Mouse (Mus musculus): Measurements from ENCODE around the gene Man1a. TPM values are rescaled to one million over a fixed set of nuclear protein-coding genes. Genes with fewer than 3 reads are reported as not detected.

The Man1a gene
- polyA plus RNA-seq, 1 experiment from 2014 or later, result 4.0 TPM

DNA sequence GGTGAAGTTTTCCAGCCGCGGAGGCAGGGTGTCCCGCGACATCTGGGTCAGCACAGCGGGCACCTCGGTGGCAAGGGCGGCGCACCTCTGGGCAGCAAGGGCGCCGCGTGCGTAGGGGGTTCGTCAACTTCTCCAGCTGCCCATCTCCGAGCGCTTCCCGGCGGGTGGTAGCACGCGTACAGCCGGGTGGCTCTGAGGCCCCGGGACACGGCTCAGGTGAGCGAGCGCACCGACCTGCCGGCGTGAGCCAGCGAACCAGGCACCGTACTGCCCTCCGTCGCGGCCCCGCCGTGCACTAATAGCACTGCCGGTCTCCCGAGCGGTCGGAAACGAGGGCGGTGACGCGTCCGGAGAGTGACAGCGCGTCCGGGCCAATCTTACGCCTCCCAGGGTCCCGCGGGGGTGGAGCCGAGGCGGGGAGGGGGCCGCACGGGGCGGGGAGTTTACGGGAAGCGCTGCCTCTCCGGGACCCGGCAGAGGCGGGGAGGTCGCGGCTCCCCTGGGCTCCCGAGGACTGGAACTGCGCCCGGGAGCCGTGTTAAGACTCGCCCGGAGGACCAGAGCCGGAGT is 883 bp downstream of the Man1a start:
- peaks cover 18% of the 10 kb centered on the region; the same call in 1 of the 2 replicates for H3K4me1 ChIP-seq
- peak; percentile 95 for ATAC-seq (ENCODE audit: insufficient number of reproducible peaks, insufficient read depth, low FRiP score, low TSS enrichment, low read depth)
- peak overlapping the region; percentile 74 for H3K4me3 ChIP-seq
- no peak overlapping the region for H3K27ac ChIP-seq
- H3K36me3 ChIP-seq, result no peaks in the 10 kb centered on the region
- peak overlapping the region; percentile 99 for H3K4me2 ChIP-seq
- peaks cover 15% of the 10 kb centered on the region for H3K27me3 ChIP-seq
- under 1% methylated on average over 68 of the region's 68 CpGs for WGBS
- H3K9ac ChIP-seq, result peak overlapping the region; percentile 80
- no peaks in the 10 kb centered on the region for H3K9me3 ChIP-seq

DNA sequence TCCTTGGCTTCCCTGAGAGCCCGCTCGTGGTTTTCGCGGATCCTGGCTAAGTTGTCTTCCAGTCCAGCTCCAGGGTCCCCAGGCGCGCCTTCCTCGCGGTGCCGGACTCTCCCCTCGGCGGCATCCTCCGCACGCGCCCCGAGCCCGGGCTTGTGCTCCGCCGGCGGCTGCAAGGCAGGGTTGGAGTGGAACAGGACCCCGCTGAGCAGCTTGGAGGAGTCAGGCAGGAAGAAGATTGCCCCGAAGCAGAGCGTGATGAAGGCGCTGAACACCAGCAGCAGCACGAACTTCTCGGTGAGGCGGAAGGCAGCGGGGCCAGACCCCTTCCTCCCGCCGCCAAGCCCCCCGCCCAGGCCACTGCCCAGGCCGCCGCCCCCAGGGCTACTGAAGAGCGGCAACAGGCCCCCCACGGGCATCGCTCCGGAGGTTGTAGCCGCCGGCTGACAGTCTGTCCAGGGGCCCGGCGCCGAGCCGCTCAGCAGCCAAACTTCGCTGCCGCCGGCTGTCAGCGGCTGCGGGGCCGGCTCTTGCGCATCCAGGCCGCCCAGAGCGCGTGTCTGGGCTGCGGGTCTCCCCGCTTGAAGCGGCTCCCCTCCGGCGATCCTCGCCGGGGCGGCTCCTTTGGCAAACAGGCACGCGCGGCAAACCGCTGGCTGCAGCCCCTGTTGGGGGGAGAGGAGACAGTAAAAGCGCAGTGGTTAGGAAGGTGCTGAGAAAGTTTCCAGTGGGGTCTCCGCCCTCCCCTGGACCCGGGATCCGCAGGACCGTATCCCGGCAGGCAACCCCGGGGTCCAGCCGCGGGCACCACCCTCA is 1.6 kb downstream of the Man1a start:
- Histone ChIP-seq H3K4me1 (peaks cover 18% of the 10 kb centered on the region; the same call in 1 of the 2 replicates), H3K9ac (peak overlapping the region; percentile 80), H3K27ac (no peak overlapping the region), H3K36me3 (no peaks in the 10 kb centered on the region), H3K9me3 (no peaks in the 10 kb centered on the region), H3K4me3 (peak overlapping the region; percentile 74), H3K4me2 (peak overlapping the region; percentile 99), H3K27me3 (peaks cover 15% of the 10 kb centered on the region)
- WGBS, result under 1% methylated on average over 71 of the region's 73 CpGs
- ATAC-seq (ENCODE audit: insufficient number of reproducible peaks, insufficient read depth, low FRiP score, low TSS enrichment, low read depth), result peak; percentile 20; the same call in 1 of the 2 replicates

DNA sequence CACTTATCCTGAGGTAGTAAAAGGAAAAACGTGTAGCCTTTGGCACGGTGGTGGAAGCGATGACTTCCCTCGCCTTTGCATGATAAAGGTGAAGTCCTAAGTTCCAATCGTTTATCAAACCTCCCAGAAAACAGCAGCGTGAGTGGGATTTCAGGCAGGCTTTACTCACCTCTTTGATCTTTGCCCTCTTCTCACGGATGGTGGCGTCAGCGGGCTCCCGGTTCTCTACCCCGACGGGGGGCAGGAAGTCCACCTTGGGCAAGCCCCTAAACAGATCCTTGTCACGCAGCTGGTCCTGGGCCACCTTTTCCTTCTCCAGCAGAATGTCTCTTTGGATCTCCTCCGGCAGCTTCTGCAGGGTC is 2.2 kb downstream of the Man1a start:
- H3K27me3 ChIP-seq, result peaks cover 15% of the 10 kb centered on the region
- WGBS, result 1% methylated on average over 14 of the region's 14 CpGs
- peak overlapping the region; percentile 99 for H3K4me2 ChIP-seq
- no peak for ATAC-seq (ENCODE audit: insufficient number of reproducible peaks, insufficient read depth, low FRiP score, low TSS enrichment, low read depth)
- H3K9ac ChIP-seq, result peak overlapping the region; percentile 80
- no peaks in the 10 kb centered on the region for H3K36me3 ChIP-seq
- no peaks in the 10 kb centered on the region for H3K9me3 ChIP-seq
- peak overlapping the region; percentile 74 for H3K4me3 ChIP-seq
- H3K4me1 ChIP-seq, result peaks cover 18% of the 10 kb centered on the region; the same call in 1 of the 2 replicates
- no peak overlapping the region for H3K27ac ChIP-seq

DNA sequence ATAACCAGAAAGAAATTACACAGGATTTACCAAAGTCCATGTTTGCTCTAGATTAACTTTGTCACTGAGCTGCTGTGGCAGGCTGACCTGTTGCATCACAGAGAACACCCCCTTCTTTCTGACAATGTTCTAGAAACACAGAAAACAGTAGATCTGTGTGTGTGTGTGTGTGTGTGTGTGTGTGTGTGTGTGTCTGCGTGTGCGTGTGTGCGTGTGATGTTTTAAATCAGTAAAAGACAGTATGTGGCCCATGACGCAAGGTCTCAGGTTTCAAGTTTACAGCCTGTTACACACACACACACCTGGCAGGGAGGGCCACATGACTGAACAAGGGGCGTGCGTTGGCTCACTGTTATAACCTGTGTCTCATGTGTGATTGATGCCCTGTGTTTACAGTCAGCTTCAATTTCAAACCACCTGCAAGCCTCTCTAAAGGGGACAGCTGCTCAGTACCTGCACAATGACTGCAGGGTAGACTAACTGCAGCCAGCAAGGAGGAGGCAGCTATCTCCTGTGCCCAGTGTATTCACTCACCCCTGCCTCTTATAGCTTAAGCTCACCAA is 2.7 kb downstream of the Man1a start:
- Histone ChIP-seq H3K36me3 (no peaks in the 10 kb centered on the region), H3K27me3 (peaks cover 15% of the 10 kb centered on the region), H3K27ac (no peak overlapping the region), H3K4me1 (peaks cover 18% of the 10 kb centered on the region; the same call in 1 of the 2 replicates), H3K4me2 (peak overlapping the region; percentile 99), H3K9ac (peak overlapping the region; percentile 80; the same call in 1 of the 2 replicates), H3K9me3 (no peaks in the 10 kb centered on the region), H3K4me3 (peak overlapping the region; percentile 74)
- 55% methylated on average over 6 of the region's 6 CpGs for WGBS
- no peak for ATAC-seq (ENCODE audit: insufficient number of reproducible peaks, insufficient read depth, low FRiP score, low TSS enrichment, low read depth)

DNA sequence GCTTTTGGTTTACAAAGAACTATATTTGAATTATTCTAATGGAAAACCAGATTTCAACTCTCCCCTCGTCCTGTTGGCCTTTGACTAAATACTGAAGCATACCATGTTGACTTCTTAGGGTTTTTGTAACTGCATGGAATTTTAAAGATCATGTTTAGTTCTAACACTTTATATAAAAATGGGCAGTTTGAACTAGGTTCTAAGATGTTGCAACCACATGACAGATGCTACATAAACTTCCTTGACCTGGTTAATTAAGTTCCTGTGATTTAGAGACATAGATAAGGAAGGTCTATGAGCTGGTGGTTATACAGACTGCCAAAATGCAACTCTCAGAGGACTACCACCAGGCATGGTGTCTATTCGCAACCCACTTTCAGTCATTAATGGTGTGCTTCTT is 4.1 kb downstream of the Man1a start:
- H3K4me3 ChIP-seq, result no peak overlapping the region
- no peaks in the 10 kb centered on the region for H3K9me3 ChIP-seq
- H3K36me3 ChIP-seq, result no peaks in the 10 kb centered on the region
- H3K4me1 ChIP-seq, result peaks cover 18% of the 10 kb centered on the region; the same call in 1 of the 2 replicates
- ATAC-seq (ENCODE audit: insufficient number of reproducible peaks, insufficient read depth, low FRiP score, low TSS enrichment, low read depth), result no peak
- H3K27me3 ChIP-seq, result peaks cover 15% of the 10 kb centered on the region
- WGBS, result 89% methylated on average over 2 of the region's 2 CpGs
- no peak overlapping the region for H3K9ac ChIP-seq
- H3K4me2 ChIP-seq, result no peak overlapping the region
- H3K27ac ChIP-seq, result no peak overlapping the region

DNA sequence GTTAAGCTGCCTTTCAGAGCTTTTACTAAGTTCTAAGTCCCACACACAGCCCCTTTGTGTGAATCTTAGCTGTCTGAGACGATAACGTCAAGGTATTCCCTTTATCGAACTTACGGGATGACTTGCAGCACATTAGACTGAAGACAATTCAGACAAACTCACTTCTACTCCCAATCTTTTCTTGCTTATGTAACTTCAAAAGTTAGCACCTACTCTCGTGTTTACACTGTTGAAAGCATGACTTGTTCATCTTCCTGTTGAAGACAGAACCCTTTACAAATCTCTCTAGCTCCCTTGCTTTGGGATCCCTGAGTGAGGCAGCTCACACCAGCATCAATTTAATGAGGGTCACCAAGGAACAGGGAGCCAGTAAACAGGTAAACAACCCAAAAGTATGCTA is 5.9 kb downstream of the Man1a start:
- Histone ChIP-seq H3K27me3 (peaks cover 15% of the 10 kb centered on the region), H3K9ac (no peak overlapping the region), H3K4me2 (no peak overlapping the region), H3K4me3 (no peak overlapping the region), H3K4me1 (peaks cover 10% of the 10 kb centered on the region; the same call in 1 of the 2 replicates), H3K27ac (no peak overlapping the region), H3K36me3 (no peaks in the 10 kb centered on the region), H3K9me3 (no peaks in the 10 kb centered on the region)
- WGBS, result 80% methylated on average over 5 of the region's 5 CpGs
- no peak for ATAC-seq (ENCODE audit: insufficient number of reproducible peaks, insufficient read depth, low FRiP score, low TSS enrichment, low read depth)

DNA sequence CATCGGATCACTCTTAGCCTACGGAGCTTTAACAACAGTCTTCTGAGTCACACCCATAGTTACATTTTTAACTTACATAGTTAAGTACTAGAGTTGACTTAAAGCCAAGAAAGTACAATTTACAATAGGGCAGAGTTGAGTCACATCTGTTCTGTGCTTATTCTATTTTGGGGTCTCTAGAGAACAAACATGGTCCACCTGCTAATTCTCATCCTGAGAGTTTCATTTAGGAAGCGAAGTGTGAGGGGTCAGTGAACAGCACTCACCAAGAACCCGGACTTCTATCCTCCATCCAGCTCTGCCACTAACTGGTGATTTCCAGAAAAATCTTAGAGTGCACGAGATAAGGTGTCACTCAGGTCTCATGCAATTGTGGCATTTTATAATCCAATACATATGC is 7.0 kb downstream of the Man1a start:
- Histone ChIP-seq H3K27me3 (peaks cover 15% of the 10 kb centered on the region), H3K4me2 (no peak overlapping the region), H3K9ac (no peak overlapping the region), H3K9me3 (no peaks in the 10 kb centered on the region), H3K4me3 (no peak overlapping the region), H3K36me3 (no peaks in the 10 kb centered on the region), H3K4me1 (peaks cover 8% of the 10 kb centered on the region; the same call in 1 of the 2 replicates), H3K27ac (no peak overlapping the region)
- WGBS, result 90% methylated on average over 5 of the region's 5 CpGs
- no peak for ATAC-seq (ENCODE audit: insufficient number of reproducible peaks, insufficient read depth, low FRiP score, low TSS enrichment, low read depth)

DNA sequence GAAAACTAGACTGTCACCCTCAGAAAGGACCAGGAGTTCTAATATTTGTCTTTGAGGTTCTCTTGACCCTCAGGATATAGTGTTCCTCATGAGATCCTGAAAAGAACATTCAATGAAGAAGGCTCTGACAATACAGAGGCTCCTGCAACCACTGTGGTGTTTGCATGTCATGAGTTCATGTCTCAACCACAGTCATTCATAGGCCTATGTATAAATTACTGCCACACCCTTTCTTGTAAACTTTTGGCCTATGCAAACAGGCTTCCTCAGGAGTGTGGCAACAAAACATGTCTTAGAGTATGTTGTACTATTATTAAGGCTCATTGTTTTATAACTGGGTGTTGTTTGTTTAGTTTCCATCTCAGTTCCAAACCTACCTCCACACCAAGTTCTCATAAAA is 9.7 kb downstream of the Man1a start:
- H3K9ac ChIP-seq, result no peak overlapping the region
- H3K36me3 ChIP-seq, result no peaks in the 10 kb centered on the region
- no peak overlapping the region for H3K27ac ChIP-seq
- no peaks in the 10 kb centered on the region for H3K9me3 ChIP-seq
- no peaks in the 10 kb centered on the region for H3K4me1 ChIP-seq
- H3K27me3 ChIP-seq, result no peaks in the 10 kb centered on the region
- ATAC-seq (ENCODE audit: insufficient number of reproducible peaks, insufficient read depth, low FRiP score, low TSS enrichment, low read depth), result no peak
- no peak overlapping the region for H3K4me3 ChIP-seq
- no peak overlapping the region for H3K4me2 ChIP-seq

DNA sequence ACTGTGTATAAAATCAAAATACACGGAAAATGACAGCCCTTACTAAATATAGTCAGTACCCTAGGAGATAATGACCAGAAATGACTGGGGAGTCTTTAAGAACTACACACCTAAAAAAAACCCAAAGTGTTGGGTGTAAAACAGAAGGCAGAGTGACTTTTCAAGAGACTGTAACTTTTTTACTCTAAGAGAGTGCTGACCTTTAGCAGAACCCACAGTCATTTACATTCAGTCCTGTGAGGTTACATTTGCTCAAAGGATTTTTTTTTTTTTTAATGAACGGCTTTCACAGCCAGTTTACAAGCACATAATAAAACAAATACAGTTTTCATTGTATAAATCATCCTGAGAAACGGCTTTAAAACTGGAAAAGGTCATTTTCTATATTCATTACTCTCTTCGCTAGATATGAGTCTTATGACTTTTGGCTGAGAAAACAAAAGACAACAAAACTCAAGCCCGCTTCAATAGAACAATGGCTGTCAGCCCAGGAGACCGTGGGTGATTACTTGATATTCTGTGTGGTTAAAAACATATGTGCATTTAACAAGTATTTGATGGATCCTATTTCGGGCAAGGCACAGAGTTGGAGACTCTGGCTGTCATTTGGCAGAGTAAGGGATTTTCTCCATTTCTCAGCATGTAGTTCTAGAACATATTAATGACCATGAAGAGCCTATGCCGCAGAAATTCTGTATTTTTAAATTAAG is 12.7 kb downstream of the Man1a start:
- Histone ChIP-seq H3K27ac (no peak overlapping the region), H3K9ac (no peak overlapping the region), H3K9me3 (no peaks in the 10 kb centered on the region), H3K4me2 (no peak overlapping the region), H3K4me1 (0 out of 2 replicates have a peak, but pooled peaks cover 9% of the 10 kb centered on the region), H3K27me3 (no peaks in the 10 kb centered on the region), H3K36me3 (no peaks in the 10 kb centered on the region), H3K4me3 (no peak overlapping the region)
- WGBS, result 48% methylated on average over 8 of the region's 8 CpGs
- ATAC-seq (ENCODE audit: insufficient number of reproducible peaks, insufficient read depth, low FRiP score, low TSS enrichment, low read depth), result no peak

DNA sequence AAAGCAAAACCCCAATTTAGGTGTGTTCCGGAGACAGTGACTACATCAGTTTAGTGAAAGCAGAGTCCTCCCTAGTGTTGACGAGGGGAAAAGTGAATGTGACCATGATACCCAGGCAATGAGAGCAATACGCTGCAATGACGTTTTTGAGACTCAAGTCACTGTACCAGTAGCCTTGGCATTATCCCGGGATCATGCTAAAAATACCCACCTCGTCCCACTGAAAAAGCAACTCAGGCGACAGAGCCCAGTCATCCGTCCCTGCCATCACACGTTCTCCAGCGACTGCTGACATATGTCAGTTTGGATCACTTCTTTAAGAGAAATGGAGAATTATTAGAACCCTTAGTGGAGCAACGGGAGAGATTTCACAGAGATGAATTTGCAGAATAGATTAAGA is 13.6 kb downstream of the Man1a start:
- Histone ChIP-seq H3K4me3 (no peak overlapping the region), H3K36me3 (no peaks in the 10 kb centered on the region), H3K9me3 (no peaks in the 10 kb centered on the region), H3K9ac (no peak overlapping the region), H3K4me1 (0 out of 2 replicates have a peak, but pooled peaks cover 9% of the 10 kb centered on the region), H3K27me3 (no peaks in the 10 kb centered on the region), H3K4me2 (no peak overlapping the region), H3K27ac (no peak overlapping the region)
- 86% methylated on average over 11 of the region's 11 CpGs for whole genome bisulfite sequencing
- ATAC-seq (ENCODE audit: insufficient number of reproducible peaks, insufficient read depth, low FRiP score, low TSS enrichment, low read depth), result no peak

DNA sequence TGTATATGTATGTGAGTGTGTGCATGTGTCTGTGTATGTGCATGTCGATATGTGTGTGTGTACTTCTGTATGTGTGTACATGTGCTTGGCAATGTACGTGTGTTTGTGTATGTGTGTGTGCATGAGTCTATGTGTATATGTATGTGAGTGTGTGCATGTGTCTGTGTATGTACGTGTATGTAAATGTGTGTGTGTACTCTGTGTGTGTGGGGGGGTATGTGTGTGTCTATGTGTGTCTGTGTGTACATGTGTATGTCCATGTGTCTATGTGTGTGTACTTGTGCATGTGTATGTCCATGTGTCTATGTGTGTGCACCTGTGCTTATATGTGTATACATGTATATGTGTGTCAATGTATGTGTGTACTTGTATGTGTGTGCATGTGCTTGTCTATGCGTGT is 15.2 kb downstream of the Man1a start:
- Histone ChIP-seq H3K9me3 (no peaks in the 10 kb centered on the region), H3K4me2 (no peak overlapping the region), H3K27me3 (no peaks in the 10 kb centered on the region), H3K27ac (no peak overlapping the region), H3K4me3 (no peak overlapping the region), H3K9ac (no peak overlapping the region), H3K36me3 (no peaks in the 10 kb centered on the region), H3K4me1 (0 out of 2 replicates have a peak, but pooled peaks cover 9% of the 10 kb centered on the region)
- 97% methylated on average over 4 of the region's 4 CpGs for WGBS
- ATAC-seq (ENCODE audit: insufficient number of reproducible peaks, insufficient read depth, low FRiP score, low TSS enrichment, low read depth), result no peak
